Mouse (Mus musculus): ENCODE data around the gene Nlrc5.

DNA sequence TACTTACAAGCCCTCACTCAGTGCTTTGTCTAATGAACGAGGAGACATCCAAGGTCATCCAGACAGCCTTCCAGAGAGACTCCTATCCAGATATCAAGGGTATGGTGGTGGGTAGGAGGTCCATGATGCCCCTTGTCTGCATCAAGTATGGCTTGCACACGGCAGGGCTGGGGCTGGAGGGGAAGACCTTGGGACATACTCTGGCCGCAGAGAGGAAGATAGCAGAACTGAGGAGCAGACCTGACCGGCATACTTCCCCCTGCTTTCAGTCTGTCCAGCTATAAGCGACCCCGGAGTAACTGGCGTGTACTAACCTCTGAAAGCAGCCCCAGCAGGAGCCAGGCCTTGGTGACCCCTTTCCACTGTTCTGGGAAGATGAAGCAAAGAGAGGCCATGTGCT, 24.6 kb upstream of the Nlrc5 start:
- no peak for TF ChIP-seq CTCF (IDR thresholded peaks at IDR 0.05; ENCODE audit: borderline replicate concordance, control insufficient read depth, extremely low read depth, insufficient read depth, low read length, poor library complexity)
- TF ChIP-seq POLR2A (IDR thresholded peaks at IDR 0.05; ENCODE audit: control insufficient read depth, extremely low read depth, insufficient read depth, low read length, poor library complexity), result no peak

All from thymus, adult 2 months (tissue).